Mouse (Mus musculus): ENCODE data around the gene A630010A05Rik. TPM values are rescaled to one million over a fixed set of nuclear protein-coding genes. Genes with fewer than 3 reads are reported as not detected.

A630010A05Rik gene
- not detected for polyA plus RNA-seq (2017; shearing (Covaris generic))

DNA sequence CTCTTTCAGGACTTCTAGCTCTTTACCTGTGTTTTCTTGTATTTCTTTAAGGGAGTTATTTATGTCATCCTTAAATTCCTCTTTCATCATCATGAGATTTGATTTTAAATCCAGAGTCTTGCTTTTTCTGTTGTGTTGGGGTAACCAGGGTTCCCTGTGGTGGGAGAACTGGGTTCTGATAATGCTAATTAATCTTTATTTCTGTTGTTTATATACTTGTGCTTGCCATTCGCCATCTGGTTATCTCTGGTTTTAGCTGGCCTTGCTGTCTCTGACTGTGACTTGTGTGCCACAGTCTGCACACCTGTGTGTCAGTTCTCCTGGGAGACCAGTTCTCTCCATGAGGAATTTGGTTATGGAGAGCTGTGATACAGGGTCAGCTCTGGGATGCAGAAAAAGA, at the start of gene A630010A05Rik:
Gene A630010A05Rik, plus strand, starts transcription at position 301 of the 400 bp plus-strand sequence.

Other genes starting within 250 kb of the A630010A05Rik start
- 64.7 TPM for gene Fopnl, start 244.9 kb upstream of the A630010A05Rik start, polyA plus RNA-seq (2017; shearing (Covaris generic))
- 37.5 TPM for gene Abcc1, start 200.8 kb upstream of the A630010A05Rik start, polyA plus RNA-seq (2017; shearing (Covaris generic))

Measured in effector memory CD4-positive, alpha-beta T cell, adult 5 months (primary cell).